Mouse (Mus musculus): ENCODE results near the gene Usp27x.

DNA sequence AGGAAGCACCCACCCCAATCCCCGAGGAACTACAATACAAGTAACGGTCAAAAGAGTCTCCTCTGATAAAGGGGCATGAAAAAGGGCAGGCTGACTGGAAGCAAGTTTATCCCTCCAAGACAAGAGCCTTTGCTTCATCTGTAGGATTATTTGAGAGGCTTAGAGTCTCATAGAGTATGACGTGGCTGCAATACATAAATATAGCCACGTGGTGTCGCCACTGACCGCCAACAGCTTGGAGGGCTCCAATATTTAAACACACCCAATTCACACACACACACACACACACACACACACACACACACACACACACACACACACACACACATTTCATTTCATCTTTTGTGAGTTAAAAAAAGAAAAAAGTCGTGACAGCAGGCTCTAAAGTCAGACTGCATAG, 53.3 kb downstream of the Usp27x start:
- TF ChIP-seq MAFK (IDR thresholded peaks at IDR 0.05; ENCODE audit: insufficient replicate concordance, low read length): no peak
- no peak for TF ChIP-seq CHD2 (IDR thresholded peaks at IDR 0.05; ENCODE audit: low read length)
- no peak for TF ChIP-seq ZC3H11A (IDR thresholded peaks at IDR 0.05; ENCODE audit: low read depth, low read length)
- TF ChIP-seq POLR2A (IDR thresholded peaks at IDR 0.05; ENCODE audit: low read depth, low read length): no peak
- no peak for TF ChIP-seq EP300 (IDR thresholded peaks at IDR 0.05; ENCODE audit: low read length)
- peak; percentile 40; the same call in 1 of the 2 replicates for TF ChIP-seq ZNF384 (IDR thresholded peaks at IDR 0.05; ENCODE audit: low read depth, low read length)
- TF ChIP-seq CTCF (conservative IDR thresholded peaks at IDR 0.05 in 1 of 2, IDR thresholded peaks at IDR 0.05 in 1 of 2; ENCODE audit: low read depth in 2 of 2, low read length in 2 of 2): peak in 1 of 2 experiments; percentile 68; a peak in 3 of 4 replicates
- TF ChIP-seq SIN3A (IDR thresholded peaks at IDR 0.05; ENCODE audit: low read length): no peak
